Mouse (Mus musculus) cerebellum, postnatal 10 days (tissue): ENCODE measurements at regions not wholly inside any gene's neighbourhood (a gene's known extent, or its start where the extent isn't known, plus 50 kb on each side); places are given as distances from the start of the nearest gene placed in this dataset.
A peak's percentile ranks its signal among the peaks of the same experiment; 100 is the strongest.

Source experiments
- DNase-seq, 2 experiments: peaks; one replicate each; pipeline ENCODE4 v3.0.0; 2021; ENCODE audit warnings: mixed read lengths in 2 of 2

DNA sequence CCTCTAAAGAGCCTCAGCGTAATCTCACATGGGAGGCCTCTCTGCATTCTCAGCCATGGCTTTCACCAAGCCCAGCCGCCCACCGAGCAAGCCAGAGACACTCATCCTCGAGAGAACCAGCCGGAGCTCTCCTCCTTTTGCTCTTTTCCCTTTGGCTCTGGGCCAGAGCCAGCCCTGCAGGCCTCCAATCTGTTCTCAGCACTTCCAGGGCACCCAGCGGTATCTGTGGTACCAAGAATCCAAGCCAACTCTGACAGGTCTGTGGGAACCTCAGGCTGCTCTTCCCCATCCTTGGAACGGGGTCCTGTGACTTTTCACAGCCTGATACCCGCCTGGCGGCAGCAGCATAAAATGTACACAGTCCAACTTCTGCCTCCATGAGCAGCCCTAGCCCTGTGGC is 58.7 kb upstream of the Lnp1 start:
- DNase-seq: peak; percentile 53 to 65
